Mouse (Mus musculus): ENCODE results near the gene Timm8b.

DNA sequence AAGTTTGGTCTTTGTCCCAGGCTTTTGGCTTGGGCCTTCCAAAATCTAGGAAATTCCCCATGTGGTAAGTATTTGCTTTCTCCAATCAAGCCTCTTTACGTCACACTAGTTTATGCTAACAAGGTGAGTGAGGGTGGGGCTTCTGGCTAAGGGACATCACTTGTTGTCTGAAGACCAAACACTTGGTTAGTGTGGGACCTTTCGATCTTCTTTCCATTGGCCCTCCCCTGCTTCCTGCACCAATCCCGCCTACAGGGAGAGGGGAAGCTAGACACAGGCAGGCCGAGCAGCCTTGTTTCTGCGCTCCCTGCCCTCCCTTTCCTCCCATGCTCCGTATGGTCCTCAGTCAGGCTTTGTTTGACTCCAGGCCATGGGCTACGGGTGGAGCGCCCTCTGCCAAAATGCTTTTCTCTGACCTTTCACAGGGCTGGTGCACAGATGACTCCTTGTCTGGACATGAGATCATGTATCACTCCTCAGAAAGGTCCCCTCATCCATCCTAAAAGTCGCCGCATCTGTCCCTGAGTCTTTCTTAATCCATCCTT lies 43.2 kb downstream of the Timm8b start:
- no peak for TF ChIP-seq CTCF (IDR thresholded peaks at IDR 0.05; ENCODE audit: low read depth)
- TF ChIP-seq EP300 (IDR thresholded peaks at IDR 0.05; ENCODE audit: low read depth), result no peak
